Mouse (Mus musculus) layer of hippocampus, adult 9-10 months (tissue): ENCODE results near the gene Ccdc17.

Experiments
- DNase-seq: peaks from one replicate; pipeline ENCODE4 v3.0.0; 2022; ENCODE audit warnings: low spot score

The Ccdc17 gene

DNA sequence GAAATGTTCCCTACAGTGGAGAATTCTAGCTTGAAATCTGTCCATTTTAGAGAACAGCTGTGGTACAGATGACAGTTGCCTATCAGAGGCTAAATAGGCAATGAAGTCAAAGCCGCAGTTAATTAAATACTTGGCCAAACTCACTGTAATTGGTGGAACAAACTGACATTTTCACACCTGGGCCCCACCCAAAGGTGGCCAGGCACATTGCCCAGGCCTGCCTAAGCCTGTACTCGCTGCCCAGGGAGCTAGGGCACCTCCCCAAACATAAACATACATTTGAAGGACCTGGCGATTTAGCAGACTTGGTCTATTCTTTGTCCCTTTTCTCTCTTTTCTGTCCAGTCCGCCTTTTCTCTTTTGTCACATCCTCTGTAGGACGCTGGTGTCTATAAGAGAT, at the start of gene Ccdc17:
Gene Ccdc17, plus strand, starts transcription at position 276 of the 400 bp plus-strand sequence.
- DNase-seq, result no peak

DNA sequence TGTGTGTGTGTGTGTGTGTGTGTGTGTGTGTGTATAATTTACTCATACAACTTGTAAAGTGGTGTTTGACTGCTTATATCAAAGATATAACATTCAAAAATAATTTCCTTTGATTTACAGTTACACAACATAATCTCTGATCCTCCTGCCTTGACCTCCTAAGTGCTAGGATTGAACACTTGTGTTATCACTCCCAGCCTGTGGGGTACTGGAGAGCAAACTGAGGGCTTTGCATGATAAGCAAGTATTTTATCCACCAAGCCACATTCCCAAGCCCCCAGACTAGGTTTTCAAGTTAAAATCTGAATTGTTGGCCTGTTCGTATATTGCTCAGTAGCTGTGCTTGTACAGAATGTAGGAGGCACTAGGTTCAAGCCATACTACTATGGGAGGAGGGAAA, 46.0 kb upstream of the Ccdc17 start:
- DNase-seq, result no peak

DNA sequence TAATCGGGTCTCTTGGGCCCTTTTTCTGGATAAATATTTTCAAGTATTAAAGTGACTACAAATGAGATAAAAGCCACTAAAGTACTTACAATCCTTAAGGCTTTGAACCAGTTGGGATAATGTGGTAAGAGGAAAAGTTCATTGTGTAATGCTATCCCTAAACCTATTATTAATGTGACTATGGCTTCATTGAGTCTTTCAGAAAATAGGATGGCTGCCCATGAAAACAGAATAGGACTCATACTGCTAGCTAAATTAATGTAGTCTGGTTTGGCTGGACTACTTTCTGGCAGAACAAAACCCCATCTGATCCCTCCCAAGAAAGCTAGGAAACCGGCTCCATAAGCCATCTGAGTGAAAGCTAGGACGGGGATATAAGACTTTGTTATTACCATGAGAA, 43.4 kb upstream of the Ccdc17 start:
- no peak for DNase-seq

DNA sequence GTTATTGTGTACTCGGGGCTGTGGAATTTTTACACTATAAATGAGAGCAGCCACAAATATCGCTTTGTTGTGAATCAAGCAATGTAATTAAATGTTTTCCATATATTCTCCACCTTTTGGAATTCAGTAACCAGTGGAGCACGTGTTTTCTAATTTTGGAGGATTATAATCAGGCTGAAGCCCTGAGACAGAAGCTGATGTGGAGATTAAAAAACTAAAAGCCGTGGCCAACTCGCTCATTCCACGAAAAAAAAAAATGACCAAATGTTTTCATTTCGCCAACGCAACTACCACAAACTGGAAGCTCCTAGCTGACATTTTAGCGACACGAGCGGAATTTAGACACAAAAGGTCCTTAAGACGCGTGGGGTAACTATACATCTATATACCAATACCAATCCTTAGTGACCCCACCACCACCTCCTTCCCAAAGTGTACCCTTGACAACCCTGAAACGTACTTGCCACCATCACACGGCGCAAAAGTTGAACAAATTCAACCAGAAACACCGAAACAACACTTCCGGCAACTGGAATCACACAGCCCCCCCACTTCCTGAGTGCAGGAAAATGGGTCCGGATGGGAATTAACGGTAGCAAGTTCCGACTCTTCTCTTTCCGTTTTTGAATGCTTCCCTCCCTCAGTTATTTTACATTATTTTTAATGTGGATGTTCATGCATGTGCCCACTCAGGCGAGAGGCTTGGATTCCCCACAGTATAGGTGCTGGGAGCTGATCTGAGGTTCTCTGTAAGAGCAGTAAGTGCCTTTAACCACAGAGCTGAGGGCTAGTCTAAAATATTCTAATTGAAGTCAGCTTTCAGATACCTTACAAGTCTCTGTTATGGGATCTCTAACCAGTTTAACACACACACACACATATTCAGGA, 40.8 kb upstream of the Ccdc17 start, which contains the start of gene Tmem69:
Gene Tmem69, minus strand, starts transcription at position 524 of the 888 bp plus-strand sequence.
- peak; percentile 84 for DNase-seq

DNA sequence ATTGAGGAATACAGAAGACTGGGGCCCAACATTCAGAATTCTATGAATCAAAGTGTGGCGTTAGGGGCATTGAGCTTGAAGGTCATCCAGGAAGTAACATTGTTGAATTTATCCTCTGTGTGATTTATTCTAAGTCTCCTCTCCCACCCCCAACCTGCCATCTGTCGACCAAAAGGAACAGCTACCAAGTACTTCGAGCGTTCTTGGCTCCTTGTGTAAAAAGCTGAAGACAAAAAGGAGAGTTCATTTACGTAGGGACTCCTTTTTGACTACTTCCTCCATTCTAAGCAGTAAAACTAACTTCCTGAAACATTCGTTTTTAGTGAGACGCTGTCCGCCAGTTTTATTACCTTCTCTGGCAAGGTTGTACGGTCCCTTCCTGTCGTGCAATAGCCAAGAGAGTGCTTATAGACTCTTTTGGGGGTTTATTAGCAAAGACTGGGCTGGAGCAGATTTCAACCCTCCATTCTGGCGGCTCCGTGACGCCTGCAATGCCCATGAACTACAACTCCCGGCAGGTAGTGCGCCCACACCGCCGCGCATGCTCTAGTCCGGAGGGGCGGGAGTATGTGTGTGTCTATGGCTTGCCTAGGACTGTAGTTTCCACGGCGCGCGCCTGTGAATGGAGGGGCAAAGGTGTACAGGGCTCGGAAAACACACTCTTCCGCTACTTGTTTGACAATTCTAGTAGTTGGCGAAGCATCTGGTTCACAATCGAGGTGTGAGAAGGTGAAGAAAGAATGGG, 39.7 kb upstream of the Ccdc17 start:
- peak; percentile 95 for DNase-seq

DNA sequence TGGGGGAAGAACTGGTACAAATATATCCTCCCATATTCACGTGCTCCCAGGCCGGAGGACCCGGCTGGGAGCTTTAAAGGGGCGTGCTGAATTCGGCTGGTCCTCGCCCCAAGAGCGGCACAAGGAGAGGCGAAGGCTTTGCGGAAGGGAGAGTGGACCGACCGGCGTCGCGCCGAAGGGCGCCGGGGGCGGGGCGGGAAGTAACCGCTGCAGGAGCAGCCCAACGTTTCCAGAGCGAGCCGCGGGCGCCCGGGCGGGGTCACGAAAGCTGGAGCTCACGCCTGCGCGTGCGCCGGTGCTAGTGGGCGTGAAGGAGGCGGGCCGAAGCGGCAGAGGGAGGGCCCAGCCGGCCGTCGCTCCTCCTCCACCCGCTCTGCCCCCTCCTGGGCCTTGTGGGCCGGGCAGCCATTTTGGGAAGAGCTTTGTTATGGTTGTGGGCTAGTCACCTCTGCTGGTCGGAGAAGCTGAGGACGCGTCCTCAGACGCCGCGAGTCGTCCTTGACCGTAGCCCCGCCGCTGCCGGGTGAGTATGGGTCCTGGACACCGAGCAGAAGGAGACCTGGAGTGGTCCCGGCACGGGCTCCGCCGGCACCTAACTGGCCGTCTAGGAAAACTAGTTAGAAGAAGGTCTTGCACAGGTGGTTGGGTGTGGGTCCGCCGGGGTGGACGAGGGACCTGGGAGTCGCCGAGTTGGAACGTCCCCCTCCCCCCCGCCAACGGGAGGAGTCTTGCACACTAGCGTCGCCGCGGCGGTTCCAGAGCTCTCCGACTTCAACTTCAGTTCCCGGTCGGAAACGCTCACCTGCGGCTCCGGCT, 38.9 kb upstream of the Ccdc17 start, which contains the start of gene Gpbp1l1:
Gene Gpbp1l1, plus strand, starts transcription at position 353 of the 816 bp plus-strand sequence.
- DNase-seq, result peak; percentile 87

DNA sequence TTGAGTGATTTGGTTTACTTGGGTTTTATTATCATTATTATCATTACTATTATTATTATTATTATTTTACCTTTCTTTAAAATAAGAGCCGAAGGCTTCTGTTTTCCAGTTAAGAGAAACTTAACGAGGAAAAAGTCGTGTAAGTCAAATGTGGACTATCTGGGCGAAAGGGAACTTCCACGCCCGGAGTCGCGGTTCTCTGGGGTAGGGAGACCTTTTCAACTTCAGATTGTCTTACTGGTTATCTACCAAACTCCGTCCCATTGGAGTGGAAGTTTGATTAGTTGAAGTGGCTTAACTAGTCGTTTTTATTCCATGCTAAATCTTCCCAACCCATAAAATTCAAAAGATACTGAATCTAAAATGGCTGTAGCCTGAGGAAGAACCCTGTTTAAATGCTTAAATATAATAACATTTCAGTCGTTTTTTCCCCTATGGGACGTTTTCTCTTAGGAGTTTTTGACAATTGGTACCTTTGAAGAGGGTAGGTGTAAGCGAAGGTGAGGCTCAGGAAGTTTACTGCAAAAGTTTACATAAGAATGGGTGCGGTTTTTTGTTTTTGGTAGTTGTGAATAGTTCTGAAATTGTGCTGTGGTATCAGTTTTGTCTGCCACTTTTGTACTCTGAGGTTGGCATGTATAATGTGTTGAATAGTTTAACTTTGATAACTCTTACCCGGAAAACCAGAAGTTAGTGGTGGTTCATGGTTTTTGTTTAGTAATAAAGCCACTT, 38.1 kb upstream of the Ccdc17 start:
- DNase-seq, result no peak

DNA sequence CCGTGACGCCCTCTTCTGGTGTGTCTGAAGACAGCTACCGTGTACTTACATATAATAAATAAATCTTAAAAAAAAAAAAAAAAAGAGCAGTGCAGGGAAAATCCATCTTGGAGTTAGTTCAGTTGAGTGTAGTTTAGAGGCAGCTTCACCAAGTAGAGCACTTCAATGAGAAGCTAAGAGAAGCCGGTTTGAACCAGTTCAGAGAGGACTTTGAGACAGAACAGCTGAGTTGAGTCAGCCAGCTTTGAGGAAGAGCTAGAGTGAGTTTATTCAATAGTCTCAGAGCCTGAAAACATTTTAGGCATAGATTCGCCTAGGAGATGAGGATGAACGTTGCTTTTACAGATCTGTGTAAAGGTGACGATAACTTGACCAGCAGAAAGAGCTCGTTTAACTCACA, 661 bp upstream of the Ccdc17 start:
- DNase-seq, result no peak

DNA sequence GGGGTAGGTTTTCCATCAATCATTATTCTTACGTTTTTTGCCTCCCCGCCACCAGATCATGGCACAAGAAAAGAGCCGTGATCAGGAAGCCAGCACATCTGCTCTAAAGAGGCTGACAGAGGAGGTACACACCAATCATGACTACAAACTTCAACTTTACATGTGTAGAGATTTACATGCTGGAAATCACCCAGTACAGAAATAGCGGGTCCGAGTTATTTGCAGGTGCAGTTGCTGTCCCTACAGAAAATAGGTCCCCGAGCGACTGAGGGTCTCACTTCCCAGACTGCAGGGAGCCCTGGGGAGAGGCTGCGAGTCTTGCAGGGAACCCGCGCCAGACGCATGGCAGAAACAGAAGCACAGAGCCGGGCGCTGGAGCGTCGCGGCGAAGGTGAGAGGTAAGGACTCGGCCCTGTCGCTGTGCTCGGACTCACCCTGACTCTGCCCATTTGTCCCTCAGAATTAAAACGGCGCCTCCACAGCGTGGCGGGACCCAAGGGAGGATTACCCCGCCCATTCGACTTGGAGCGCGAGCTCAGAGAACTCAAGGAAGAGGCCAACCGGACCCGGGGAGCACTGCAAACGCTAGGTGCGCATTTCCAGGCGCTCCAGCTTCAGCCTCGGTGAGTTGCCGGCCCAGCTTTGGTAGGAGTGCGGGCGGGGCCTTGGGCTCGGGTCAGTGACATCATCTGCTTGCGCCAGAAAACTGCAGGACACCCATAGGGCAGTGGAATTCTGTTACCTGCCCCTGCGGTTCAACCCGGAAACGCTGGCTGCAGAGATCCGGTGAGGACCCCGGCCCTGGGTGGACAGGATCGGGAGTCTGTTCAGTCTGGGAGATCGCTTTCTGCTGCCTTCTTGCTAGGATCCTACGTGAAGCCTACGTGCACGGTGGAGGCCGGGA, 776 bp downstream of the Ccdc17 start:
- peak; percentile 77 for DNase-seq

DNA sequence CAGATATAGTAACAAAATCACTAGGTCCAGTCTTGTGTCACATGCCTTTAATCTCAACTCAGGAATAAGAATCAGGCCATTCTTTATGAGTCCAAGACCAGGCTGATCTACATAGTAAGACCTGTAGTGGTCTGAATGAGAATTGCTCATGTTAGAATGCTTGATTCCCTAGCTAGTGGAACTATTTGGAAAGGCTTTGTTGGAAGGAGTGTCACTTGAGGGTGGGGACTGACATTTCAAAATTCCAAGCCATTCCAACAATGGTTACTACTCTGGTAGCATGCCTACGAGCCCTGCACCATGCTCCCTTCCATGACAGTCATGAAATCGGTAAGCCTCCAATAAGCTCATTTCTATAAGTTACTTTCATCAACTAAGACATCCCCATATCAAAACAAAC, 16.2 kb downstream of the Ccdc17 start:
- DNase-seq, result no peak

DNA sequence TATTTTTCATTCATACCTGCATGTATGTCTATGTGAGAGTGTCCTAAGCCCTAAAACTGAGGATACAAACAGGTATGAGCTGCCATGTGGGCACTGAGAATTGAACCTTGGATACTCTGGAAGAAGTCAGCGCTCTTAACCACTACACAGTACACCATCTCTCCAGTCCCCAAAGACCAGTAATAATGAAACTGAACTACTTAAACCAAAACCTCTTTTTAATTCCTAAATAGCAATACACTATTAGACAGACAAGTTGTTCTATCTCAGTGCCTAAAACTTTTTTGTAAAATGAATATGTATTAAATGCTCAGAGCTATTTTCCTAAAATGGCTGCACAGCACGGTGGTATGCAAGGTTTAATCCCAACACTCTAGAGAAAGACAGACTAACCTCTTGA, 18.8 kb downstream of the Ccdc17 start:
- no peak for DNase-seq

DNA sequence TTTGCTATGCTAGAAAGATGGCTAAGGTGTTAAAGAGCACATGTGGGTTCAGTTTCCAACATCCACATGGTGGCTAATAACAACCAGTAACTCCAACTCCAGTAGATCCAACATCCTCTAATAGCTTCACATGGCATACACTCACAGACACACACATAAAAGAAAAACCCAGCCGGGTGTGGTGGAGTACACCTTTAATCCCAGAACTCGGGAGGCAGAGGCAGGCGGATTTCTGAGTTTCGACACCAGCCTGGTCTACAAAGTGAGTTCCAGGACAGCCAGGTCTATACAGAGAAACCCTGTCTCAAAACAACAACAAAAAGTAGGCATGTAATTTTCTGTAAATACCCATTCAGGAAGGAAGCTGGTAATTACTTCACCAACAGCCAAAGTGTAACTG, 28.4 kb downstream of the Ccdc17 start:
- no peak for DNase-seq

DNA sequence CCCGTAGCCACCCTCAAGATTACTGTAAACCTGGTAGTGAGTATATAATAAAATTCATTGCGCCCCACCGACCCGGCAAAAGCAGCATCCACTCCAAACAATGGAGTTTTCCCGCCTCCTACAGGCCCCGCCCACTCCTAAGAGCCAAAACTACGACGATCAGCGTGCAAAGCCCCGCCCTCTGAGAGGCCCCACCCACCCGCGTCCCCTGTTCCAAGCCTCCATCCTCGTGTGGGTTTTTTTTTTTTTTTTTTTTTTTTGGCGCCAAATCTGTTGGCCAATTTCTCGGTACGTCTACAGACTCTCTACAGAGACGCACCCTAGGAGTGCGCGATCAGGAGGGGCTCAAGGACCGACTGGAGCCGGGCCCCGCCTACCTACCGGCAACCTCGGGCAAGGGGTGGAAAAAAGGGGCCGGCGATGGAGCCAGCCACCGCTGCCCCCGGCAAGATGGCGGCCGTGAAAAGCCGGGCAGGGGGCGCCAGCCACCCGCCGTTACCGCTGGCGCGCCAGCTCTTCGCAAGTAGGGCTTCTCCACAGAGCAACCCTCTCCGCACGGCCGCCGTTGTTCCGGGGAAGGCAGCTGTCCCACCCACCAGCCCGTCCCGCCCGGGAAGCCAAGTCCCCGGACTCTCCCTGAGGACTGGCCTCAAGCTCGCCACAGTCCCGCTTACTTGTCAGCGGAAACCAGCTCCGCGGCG, 30.4 kb downstream of the Ccdc17 start:
- DNase-seq, result no peak

DNA sequence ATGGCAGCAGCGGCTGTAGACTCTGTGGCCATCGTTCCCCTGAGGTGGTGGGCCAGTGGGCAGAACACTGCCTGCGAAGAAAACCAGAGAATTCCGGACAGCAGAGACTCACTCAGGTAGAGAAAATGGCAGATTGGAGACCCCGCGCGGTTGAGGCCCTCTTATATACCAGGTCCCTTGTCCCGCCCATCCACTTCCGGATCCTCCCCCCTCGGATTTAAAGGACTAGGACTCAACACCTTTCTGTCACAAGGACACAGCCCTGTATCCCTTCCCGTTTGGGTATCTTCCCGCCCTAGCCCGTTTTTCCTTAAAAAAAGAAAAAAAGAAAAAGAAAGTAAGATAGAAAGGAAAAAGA, 30.9 kb downstream of the Ccdc17 start:
- DNase-seq, result peak; percentile 93

DNA sequence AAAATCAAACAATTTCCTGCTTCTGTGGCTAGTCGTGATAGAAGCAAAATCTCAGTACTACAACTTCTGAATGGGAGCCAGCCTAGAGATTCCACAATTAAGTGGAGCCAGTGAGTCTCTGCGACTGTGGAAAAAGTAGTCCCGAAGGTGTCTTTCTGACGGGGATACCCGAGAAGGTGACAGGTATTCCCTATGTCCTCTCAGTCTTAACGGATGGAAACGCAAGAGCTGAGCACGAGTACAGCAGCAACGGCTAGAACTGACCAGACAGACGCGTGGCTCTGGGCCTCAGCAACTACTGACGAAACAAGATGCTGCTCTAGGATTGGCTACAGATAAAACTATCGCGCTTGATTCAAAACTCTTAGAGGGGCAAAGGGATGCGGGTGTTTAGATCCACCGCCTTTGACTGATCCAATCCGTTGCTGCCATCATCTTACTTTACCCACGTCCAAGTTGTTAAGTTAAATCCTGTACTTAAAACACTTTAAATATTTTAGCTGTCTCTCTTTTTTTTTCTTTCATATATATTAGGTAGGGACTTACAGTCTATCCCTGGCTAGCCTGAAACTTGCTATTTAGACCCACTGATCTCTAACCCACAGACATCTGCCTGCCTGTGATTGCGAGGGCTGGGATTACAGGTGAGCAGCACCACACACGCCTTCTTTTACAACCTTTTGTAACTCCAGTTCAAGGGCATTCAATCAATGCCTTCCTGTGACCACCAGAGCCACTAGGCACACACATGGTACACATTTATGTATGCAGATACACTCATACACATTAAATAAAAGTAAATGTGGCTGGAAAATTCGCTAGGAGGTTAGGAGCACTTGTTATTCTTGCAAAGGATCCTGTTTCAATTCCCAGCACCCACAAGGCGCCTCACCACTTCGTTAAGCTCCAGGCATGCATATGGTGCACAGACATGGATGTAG, 31.5 kb downstream of the Ccdc17 start, which contains the start of gene Nasp:
Gene Nasp, minus strand, starts transcription at position 220 of the 941 bp plus-strand sequence.
- peak; percentile 87 for DNase-seq

DNA sequence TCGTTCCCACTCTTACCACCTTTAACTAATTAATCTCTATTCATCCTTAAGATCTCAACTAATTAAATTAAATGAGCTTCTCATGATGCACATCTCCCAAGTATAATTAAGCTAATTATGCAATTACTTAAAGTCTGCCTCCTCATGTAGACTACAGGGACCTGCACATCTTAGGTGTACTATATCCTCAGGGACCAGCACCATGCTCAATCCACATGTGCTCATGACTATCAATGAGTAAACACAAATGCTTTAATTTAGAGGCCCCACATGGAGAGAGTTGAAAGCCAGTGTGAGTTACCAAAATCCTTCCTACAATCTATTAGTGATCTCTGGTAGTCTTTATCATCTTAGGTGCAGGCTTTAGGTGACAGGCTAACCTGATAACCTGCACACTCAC, 38.7 kb downstream of the Ccdc17 start:
- DNase-seq, result no peak

DNA sequence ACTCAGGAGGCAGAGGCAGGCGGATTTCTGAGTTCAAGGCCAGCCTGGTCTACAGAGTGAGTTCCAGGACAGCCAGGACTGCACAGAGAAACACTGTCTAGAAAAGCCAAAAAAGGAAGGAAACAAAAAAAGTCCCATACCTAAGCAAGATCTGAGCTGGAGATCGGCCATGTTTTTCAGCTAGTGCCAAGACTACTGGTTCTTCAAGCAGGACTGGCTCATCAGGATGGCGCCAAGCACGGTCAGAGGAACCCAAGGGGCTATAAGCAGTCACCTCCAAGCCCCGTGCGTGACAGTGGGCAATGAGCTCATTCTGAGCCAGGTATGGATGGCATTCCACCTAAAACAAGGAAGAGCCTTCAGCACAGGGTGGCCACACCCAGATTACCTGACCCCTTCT, 42.4 kb downstream of the Ccdc17 start:
- DNase-seq, result no peak

DNA sequence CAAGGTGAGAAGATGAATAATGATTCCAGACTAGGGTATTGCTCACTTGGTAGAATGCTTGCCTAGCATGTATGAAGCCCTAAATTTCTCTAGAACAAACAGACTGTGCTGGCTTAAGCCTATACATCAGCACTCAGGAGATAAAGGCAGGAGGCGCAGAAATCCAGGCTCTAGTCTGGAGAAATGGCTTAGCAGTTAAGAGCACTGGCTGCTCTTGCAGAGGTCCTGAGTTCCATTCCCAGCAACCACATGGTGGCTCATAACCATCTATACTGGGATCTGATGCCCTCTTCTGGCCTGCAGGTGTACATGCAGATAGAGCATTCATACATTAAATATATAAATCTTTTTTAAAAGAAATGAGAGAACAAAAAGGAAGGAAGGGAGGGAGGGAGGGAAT, 45.6 kb downstream of the Ccdc17 start:
- DNase-seq, result no peak

DNA sequence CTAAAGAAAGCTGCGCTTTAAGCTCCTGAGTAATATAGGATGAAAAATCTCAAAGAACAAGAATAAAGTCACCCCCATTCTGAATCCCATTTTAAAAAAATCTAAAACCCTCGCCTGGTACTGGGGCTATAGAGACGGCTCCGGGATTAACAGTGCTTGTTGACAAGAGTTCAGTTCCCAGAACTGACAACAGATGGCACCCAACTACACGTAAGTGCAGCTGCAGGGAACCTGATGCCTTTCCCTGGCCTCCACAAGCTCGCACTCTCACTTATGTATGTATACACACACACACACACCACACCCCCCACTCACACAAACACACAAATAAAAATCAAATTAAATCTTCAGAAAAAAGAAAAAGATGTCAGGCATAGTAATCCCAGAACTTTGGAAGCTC, 47.9 kb downstream of the Ccdc17 start:
- no peak for DNase-seq
